Mouse (Mus musculus): ENCODE data around the gene Apc2. TPM values are rescaled to one million over a fixed set of nuclear protein-coding genes. Genes with fewer than 3 reads are reported as not detected.
A peak's percentile ranks its signal among the peaks of the same experiment; 100 is the strongest.

Apc2 gene
- polyA plus RNA-seq, 1 experiment from 2014 or later = 1.5 TPM

DNA sequence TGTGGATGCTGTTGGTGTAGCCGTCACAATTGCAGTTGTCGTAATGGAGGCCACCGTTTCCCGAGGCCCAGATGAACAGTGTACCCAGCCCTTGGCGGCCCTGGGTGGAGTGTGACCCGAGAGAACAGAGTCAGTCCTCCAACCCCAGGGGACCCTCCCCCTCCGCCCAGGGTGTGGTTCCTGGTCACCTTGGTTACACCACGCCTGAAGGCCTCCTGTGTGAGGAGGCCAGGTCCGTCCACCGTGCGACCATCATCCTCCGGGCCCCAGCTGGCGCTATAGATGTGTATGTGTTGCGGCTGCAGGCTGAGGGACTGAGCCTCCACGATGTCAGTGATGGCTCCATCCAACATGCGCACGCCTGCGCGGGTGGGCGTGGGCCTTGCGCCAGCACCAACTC, 29.3 kb downstream of the Apc2 start:
- no peaks in the 10 kb centered on the region; the same call in 1 of the 2 replicates for H3K27me3 ChIP-seq (ENCODE audit: control insufficient read depth, insufficient read depth, low read length)
- no peak overlapping the region for H3K27ac ChIP-seq (ENCODE audit: low read length)
- no peaks in the 10 kb centered on the region for H3K36me3 ChIP-seq (ENCODE audit: control insufficient read depth, insufficient read depth)
- 80% methylated on average over 21 of the region's 21 CpGs for WGBS
- no peak overlapping the region for H3K4me3 ChIP-seq (ENCODE audit: low read length)
- peaks cover 23% of the 10 kb centered on the region for H3K4me1 ChIP-seq (ENCODE audit: control insufficient read depth, insufficient read depth, low read length)
- no peak overlapping the region for H3K9ac ChIP-seq (ENCODE audit: low read length)
- ATAC-seq (replicated peaks; ENCODE audit: extremely low read depth, insufficient read depth, low FRiP score) = no peak
- H3K9me3 ChIP-seq (replicated peaks; ENCODE audit: control insufficient read depth, low read length) = no peaks in the 10 kb centered on the region
- no peak overlapping the region for H3K4me2 ChIP-seq (ENCODE audit: low read depth, low read length)

- Histone ChIP-seq H3K9ac (ENCODE audit: low read length) (peak within 1 kb of the TSS; percentile 67), H3K4me1 (ENCODE audit: control insufficient read depth, insufficient read depth, low read length) (peaks cover 12% of the 10 kb centered on the region; the same call in 1 of the 2 replicates), H3K4me2 (ENCODE audit: low read depth, low read length) (peak within 1 kb of the TSS; percentile 74), H3K27ac (ENCODE audit: low read length) (no peak within 1 kb of the TSS), H3K36me3 (ENCODE audit: control insufficient read depth, insufficient read depth) (no peaks in the 10 kb centered on the region), H3K9me3 (replicated peaks; ENCODE audit: control insufficient read depth, low read length) (no peaks in the 10 kb centered on the region), H3K27me3 (ENCODE audit: control insufficient read depth, insufficient read depth, low read length) (peaks cover 15% of the 10 kb centered on the region), H3K4me3 (ENCODE audit: low read length) (peak within 1 kb of the TSS; percentile 46)
- peak; percentile 91 for ATAC-seq (replicated peaks; ENCODE audit: extremely low read depth, insufficient read depth, low FRiP score)
- 4% methylated on average over 36 of the region's 36 CpGs for WGBS
Observed at GRCm38 (mm10) chr10:80329273-80330081, 33.7 kb downstream of the Apc2 start, which contains the start of the genes Pcsk4 and Reep6. Gene Pcsk4, minus strand, starts transcription at chr10:80329498. Gene Reep6, plus strand, starts transcription at chr10:80329953.

DNA sequence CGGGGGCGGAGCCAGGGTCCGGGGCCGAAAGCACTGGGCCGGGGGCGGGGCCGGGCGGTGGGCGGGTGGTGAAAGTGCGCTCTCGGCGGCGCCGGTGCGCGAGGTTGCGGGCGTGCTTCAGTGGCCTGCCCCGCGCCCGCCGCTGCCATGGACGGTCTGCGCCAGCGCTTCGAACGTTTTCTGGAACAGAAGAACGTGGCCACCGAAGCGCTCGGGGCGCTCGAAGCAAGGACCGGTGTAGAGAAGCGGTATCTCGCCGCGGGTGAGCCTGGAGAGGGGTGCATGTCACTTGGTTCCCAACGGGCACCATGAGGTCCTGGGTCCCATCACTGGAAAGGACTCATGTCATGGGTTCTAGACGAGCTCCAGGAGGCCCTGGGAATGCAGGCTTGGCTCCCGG, 34.3 kb downstream of the Apc2 start:
- Histone ChIP-seq H3K4me2 (ENCODE audit: low read depth, low read length) (peak overlapping the region; percentile 74), H3K27ac (ENCODE audit: low read length) (no peak overlapping the region), H3K9me3 (replicated peaks; ENCODE audit: control insufficient read depth, low read length) (no peaks in the 10 kb centered on the region), H3K9ac (ENCODE audit: low read length) (peak overlapping the region; percentile 67), H3K4me1 (ENCODE audit: control insufficient read depth, insufficient read depth, low read length) (peaks cover 12% of the 10 kb centered on the region; the same call in 1 of the 2 replicates), H3K4me3 (ENCODE audit: low read length) (peak overlapping the region; percentile 46), H3K27me3 (ENCODE audit: control insufficient read depth, insufficient read depth, low read length) (peaks cover 15% of the 10 kb centered on the region), H3K36me3 (ENCODE audit: control insufficient read depth, insufficient read depth) (no peaks in the 10 kb centered on the region)
- 2% methylated on average over 41 of the region's 41 CpGs for WGBS
- no peak for ATAC-seq (replicated peaks; ENCODE audit: extremely low read depth, insufficient read depth, low FRiP score)

DNA sequence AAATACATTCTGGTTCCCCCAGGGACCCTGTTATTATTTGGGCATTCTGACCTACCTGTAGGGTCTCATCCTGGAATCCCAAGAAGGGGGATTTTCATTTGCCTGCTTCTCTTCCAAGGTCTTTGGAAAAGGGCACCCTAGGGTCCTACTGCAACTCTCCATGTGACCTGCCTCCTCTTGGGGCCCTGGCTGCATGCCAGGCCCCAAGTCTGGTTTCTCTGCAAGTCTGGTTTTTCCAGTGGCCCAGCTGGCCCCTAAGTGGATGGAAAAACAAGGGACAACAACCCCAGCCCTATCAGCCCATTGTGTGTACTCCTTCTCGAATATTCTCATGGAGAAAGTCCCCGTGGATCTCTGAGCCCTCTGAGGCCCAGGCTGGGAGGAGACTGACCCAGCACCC, 35.1 kb downstream of the Apc2 start:
- no peak overlapping the region for H3K4me3 ChIP-seq (ENCODE audit: low read length)
- H3K36me3 ChIP-seq (ENCODE audit: control insufficient read depth, insufficient read depth) = no peaks in the 10 kb centered on the region
- H3K4me2 ChIP-seq (ENCODE audit: low read depth, low read length) = peak overlapping the region; percentile 74; the same call in 1 of the 2 replicates
- peaks cover 15% of the 10 kb centered on the region for H3K27me3 ChIP-seq (ENCODE audit: control insufficient read depth, insufficient read depth, low read length)
- H3K9me3 ChIP-seq (replicated peaks; ENCODE audit: control insufficient read depth, low read length) = no peaks in the 10 kb centered on the region
- 42% methylated on average over 2 of the region's 2 CpGs for WGBS
- peaks cover 12% of the 10 kb centered on the region; the same call in 1 of the 2 replicates for H3K4me1 ChIP-seq (ENCODE audit: control insufficient read depth, insufficient read depth, low read length)
- no peak overlapping the region for H3K9ac ChIP-seq (ENCODE audit: low read length)
- H3K27ac ChIP-seq (ENCODE audit: low read length) = no peak overlapping the region
- ATAC-seq (replicated peaks; ENCODE audit: extremely low read depth, insufficient read depth, low FRiP score) = no peak

GRCm38 (mm10) chr10:80331636-80332524, 36.1 kb downstream of the Apc2 start:
- ATAC-seq (replicated peaks; ENCODE audit: extremely low read depth, insufficient read depth, low FRiP score) = no peak
- H3K27me3 ChIP-seq (ENCODE audit: control insufficient read depth, insufficient read depth, low read length) = peaks cover 15% of the 10 kb centered on the region
- H3K36me3 ChIP-seq (ENCODE audit: control insufficient read depth, insufficient read depth) = no peaks in the 10 kb centered on the region
- peaks cover 12% of the 10 kb centered on the region; the same call in 1 of the 2 replicates for H3K4me1 ChIP-seq (ENCODE audit: control insufficient read depth, insufficient read depth, low read length)
- H3K9me3 ChIP-seq (replicated peaks; ENCODE audit: control insufficient read depth, low read length) = no peaks in the 10 kb centered on the region
- no peak overlapping the region for H3K9ac ChIP-seq (ENCODE audit: low read length)
- H3K4me2 ChIP-seq (ENCODE audit: low read depth, low read length) = no peak overlapping the region
- no peak overlapping the region for H3K4me3 ChIP-seq (ENCODE audit: low read length)
- no peak overlapping the region for H3K27ac ChIP-seq (ENCODE audit: low read length)
- WGBS = 50% methylated on average over 10 of the region's 10 CpGs

- Histone ChIP-seq H3K4me3 (ENCODE audit: low read length) (no peak overlapping the region), H3K9ac (ENCODE audit: low read length) (no peak overlapping the region), H3K4me1 (ENCODE audit: control insufficient read depth, insufficient read depth, low read length) (peaks cover 12% of the 10 kb centered on the region; the same call in 1 of the 2 replicates), H3K9me3 (replicated peaks; ENCODE audit: control insufficient read depth, low read length) (no peaks in the 10 kb centered on the region), H3K36me3 (ENCODE audit: control insufficient read depth, insufficient read depth) (no peaks in the 10 kb centered on the region), H3K27ac (ENCODE audit: low read length) (no peak overlapping the region), H3K27me3 (ENCODE audit: control insufficient read depth, insufficient read depth, low read length) (peaks cover 15% of the 10 kb centered on the region), H3K4me2 (ENCODE audit: low read depth, low read length) (no peak overlapping the region)
- ATAC-seq (replicated peaks; ENCODE audit: extremely low read depth, insufficient read depth, low FRiP score) = no peak
- 81% methylated on average over 5 of the region's 5 CpGs for WGBS
Observed at GRCm38 (mm10) chr10:80332525-80332989, 36.8 kb downstream of the Apc2 start.

- ATAC-seq (replicated peaks; ENCODE audit: extremely low read depth, insufficient read depth, low FRiP score) = no peak
- Histone ChIP-seq H3K4me3 (ENCODE audit: low read length) (no peak overlapping the region), H3K27ac (ENCODE audit: low read length) (no peak overlapping the region), H3K9me3 (replicated peaks; ENCODE audit: control insufficient read depth, low read length) (no peaks in the 10 kb centered on the region), H3K9ac (ENCODE audit: low read length) (no peak overlapping the region), H3K4me1 (ENCODE audit: control insufficient read depth, insufficient read depth, low read length) (no peaks in the 10 kb centered on the region), H3K27me3 (ENCODE audit: control insufficient read depth, insufficient read depth, low read length) (peaks cover 22% of the 10 kb centered on the region), H3K4me2 (ENCODE audit: low read depth, low read length) (no peak overlapping the region), H3K36me3 (ENCODE audit: control insufficient read depth, insufficient read depth) (no peaks in the 10 kb centered on the region)
- WGBS = 84% methylated on average over 12 of the region's 12 CpGs
Observed at GRCm38 (mm10) chr10:80336263-80336662, 40.5 kb downstream of the Apc2 start.

DNA sequence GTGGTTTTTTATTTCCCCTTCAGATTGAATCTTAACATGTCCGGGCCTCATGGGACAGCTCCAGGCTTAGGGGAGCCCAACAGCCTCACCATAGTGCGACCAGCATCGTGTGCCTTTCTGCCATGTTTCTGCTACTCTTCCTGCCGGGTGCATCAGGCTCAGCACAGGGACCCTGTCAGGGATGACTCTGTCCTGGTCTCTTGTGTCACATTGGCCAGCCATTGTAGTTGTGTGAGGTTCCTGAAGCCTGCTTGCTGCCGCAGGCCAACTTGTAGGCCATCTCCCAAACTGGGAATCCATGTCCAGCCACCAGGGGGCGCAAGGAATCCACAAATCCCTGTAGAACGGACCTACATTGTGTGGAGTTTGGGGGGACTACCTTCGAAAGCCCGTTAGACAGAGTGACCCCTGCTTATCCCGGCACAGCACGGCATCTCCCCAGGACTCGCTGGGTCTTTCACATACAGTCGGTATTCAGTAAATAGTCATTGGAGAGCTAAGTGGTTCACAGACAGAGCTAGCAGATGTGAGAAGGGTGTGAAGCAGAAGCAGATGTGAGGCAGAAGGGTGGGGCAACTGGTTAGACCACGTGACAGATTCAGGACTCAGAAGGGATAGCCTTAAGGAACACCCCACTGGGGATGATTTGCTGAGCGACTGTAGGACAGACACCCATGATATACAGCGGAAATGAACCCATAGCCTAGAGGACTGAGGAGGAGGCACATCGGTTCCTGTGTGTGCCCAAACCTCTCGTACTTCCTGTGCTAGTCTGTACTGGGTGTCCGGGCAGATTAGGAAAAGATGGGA, 44.4 kb downstream of the Apc2 start:
- Histone ChIP-seq H3K4me2 (ENCODE audit: low read depth, low read length) (0 out of 2 replicates have a peak overlapping the region, but pooled peaks have one; percentile 14), H3K4me1 (ENCODE audit: control insufficient read depth, insufficient read depth, low read length) (peaks cover 24% of the 10 kb centered on the region), H3K9ac (ENCODE audit: low read length) (no peak overlapping the region), H3K36me3 (ENCODE audit: control insufficient read depth, insufficient read depth) (no peaks in the 10 kb centered on the region), H3K27me3 (ENCODE audit: control insufficient read depth, insufficient read depth, low read length) (peaks cover 40% of the 10 kb centered on the region), H3K9me3 (replicated peaks; ENCODE audit: control insufficient read depth, low read length) (no peaks in the 10 kb centered on the region), H3K27ac (ENCODE audit: low read length) (no peak overlapping the region), H3K4me3 (ENCODE audit: low read length) (no peak overlapping the region)
- 23% methylated on average over 19 of the region's 19 CpGs for WGBS
- ATAC-seq (replicated peaks; ENCODE audit: extremely low read depth, insufficient read depth, low FRiP score) = no peak
